Mouse (Mus musculus) forebrain, embryonic 15.5 days (tissue): Measurements from ENCODE around the gene Slc30a5. TPM values are rescaled to one million over a fixed set of nuclear protein-coding genes. Genes with fewer than 3 reads are reported as not detected.
A peak's percentile ranks its signal among the peaks of the same experiment; 100 is the strongest.

ENCODE experiments used
- ATAC-seq: fragments of 200-750 bp; cut with Nextera tagmentation; replicated peaks from 2 replicates; pipeline ENCODE4 v1.8.0; 2017; ENCODE audit warnings: mild to moderate bottlenecking, moderate TSS enrichment, moderate library complexity
- H3K27ac ChIP-seq: fragments of 300-500 bp; sonication (generic); replicated peaks from 2 replicates; pipeline ENCODE4 v1.5.1; 2015; ENCODE audit warnings: mild to moderate bottlenecking, inconsistent platforms
- H3K27me3 ChIP-seq: fragments of 300-500 bp; sonication (generic); 2 replicates; pipeline ENCODE4 v1.6.1; 2015; ENCODE audit warnings: inconsistent platforms
- H3K36me3 ChIP-seq: fragments of 300-500 bp; sonication (generic); 2 replicates; pipeline ENCODE4 v1.6.1; 2015; ENCODE audit warnings: mild to moderate bottlenecking, inconsistent platforms
- H3K4me1 ChIP-seq: fragments of 300-500 bp; sonication (generic); 2 replicates; pipeline ENCODE4 v1.6.1; 2015; ENCODE audit warnings: inconsistent platforms
- H3K4me2 ChIP-seq: fragments of 300-500 bp; sonication (generic); replicated peaks from 2 replicates; pipeline ENCODE4 v1.6.1; 2015; ENCODE audit warnings: mild to moderate bottlenecking, inconsistent platforms
- H3K4me3 ChIP-seq: fragments of 300-500 bp; sonication (generic); 2 replicates; pipeline ENCODE4 v1.5.1; 2015; ENCODE audit warnings: mild to moderate bottlenecking, inconsistent platforms
- H3K9ac ChIP-seq: fragments of 300-500 bp; sonication (generic); replicated peaks from 2 replicates; pipeline ENCODE4 v1.6.1; 2015; ENCODE audit warnings: mild to moderate bottlenecking, inconsistent platforms
- H3K9me3 ChIP-seq: fragments of 300-500 bp; sonication (generic); 2 replicates; pipeline ENCODE4 v1.6.1; 2016; ENCODE audit warnings: inconsistent platforms
- WGBS: fragments of 180-500 bp; shearing (Covaris S2); methylation state at CpG from one replicate; pipeline ENCODE4 v1.1.7; 2015; ENCODE audit warnings: mixed read lengths; 5-methylcytosine and 5-hydroxymethylcytosine counted together
- polyA plus RNA-seq: library from polyadenylated mRNA; unstranded; fragments of >200 nt; fragmentation: Nextera tagmentation; extraction: Ambion mirVana; gene quantifications from 2 replicates; pipeline ENCODE4 v1.2.1, GENCODE M21; 2015

Gene Slc30a5
- polyA plus RNA-seq, result 36.3 and 36.6 TPM in 2 replicates

- H3K9ac ChIP-seq, result peak within 1 kb of the TSS; percentile 99
- H3K4me3 ChIP-seq, result peak within 1 kb of the TSS; percentile 84
- under 1% methylated on average over 88 of the region's 94 CpGs for WGBS
- H3K9me3 ChIP-seq, result no peaks in the 10 kb centered on the region
- peak within 1 kb of the TSS; percentile 92 for H3K27ac ChIP-seq
- H3K27me3 ChIP-seq, result no peaks in the 10 kb centered on the region
- H3K4me2 ChIP-seq, result peak within 1 kb of the TSS; percentile 89
- peak; percentile 98 for ATAC-seq
- peaks cover 23% of the 10 kb centered on the region for H3K4me1 ChIP-seq
- H3K36me3 ChIP-seq, result peaks cover under 1% of the 10 kb centered on the region; the same call in 1 of the 2 replicates
These were observed at the start of gene Slc30a5 for GRCm38 (mm10) chr13:100832741-100833639. Gene Slc30a5 (minus strand): TSS chr13:100833427.

- WGBS, result 91% methylated on average over 2 of the region's 2 CpGs
These were observed 48.7 kb upstream of the Slc30a5 start for GRCm38 (mm10) chr13:100881944-100882343.

DNA sequence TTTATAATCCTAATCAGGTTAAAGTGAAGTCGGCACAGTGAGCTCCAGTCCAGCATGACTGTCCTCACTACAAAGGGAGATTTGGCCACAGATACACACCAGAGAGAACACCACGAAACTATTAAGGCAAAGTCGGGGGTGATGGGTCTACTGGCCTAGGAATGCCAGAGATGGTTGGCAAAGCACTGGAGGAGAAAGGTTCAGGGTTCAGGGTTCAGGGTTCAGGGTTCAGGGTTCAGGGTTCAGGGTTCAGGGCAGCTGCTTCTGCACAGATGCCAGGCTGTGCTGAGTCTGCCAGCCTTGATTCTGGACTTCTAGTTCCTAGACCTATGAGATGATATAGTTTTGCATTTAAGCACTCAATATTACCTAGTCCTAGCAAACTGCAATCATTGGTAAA, 46.6 kb upstream of the Slc30a5 start:
- WGBS, result 79% methylated on average over 3 of the region's 3 CpGs
- Histone ChIP-seq H3K27me3 (no peaks in the 10 kb centered on the region), H3K4me2 (no peak overlapping the region), H3K4me1 (peaks cover 6% of the 10 kb centered on the region), H3K4me3 (no peak overlapping the region), H3K36me3 (no peaks in the 10 kb centered on the region), H3K9ac (no peak overlapping the region), H3K27ac (no peak overlapping the region), H3K9me3 (no peaks in the 10 kb centered on the region)
- ATAC-seq, result no peak

More at GRCm38 (mm10) chr13:100881944-100882343, 48.7 kb upstream of the Slc30a5 start:
- H3K4me2 ChIP-seq, result no peak overlapping the region
- H3K36me3 ChIP-seq, result no peaks in the 10 kb centered on the region
- no peaks in the 10 kb centered on the region for H3K27me3 ChIP-seq
- no peak for ATAC-seq
- H3K27ac ChIP-seq, result no peak overlapping the region
- H3K4me3 ChIP-seq, result no peak overlapping the region
- H3K4me1 ChIP-seq, result no peaks in the 10 kb centered on the region
- H3K9me3 ChIP-seq, result no peaks in the 10 kb centered on the region
- no peak overlapping the region for H3K9ac ChIP-seq

DNA sequence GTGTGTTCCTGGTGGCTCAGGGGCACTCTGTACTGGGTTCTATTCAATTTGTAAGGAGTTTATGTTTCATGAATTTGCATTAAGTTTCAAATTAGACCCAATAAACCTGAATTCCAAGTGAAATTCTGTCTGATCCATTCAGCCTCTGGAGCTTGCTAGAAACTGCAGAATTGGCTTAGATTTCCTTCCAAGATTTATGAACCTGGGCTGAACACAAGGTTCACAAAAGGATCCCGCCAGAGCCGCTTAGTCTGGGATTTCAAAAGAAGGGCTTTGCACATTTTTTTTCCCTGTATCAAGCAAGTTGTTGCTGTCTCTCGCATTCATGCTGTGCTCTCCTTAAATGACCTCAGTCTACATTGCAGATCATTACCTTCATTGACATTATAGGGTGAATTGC, 46.1 kb upstream of the Slc30a5 start:
- Histone ChIP-seq H3K27me3 (no peaks in the 10 kb centered on the region), H3K27ac (no peak overlapping the region), H3K4me2 (no peak overlapping the region), H3K4me1 (peaks cover 10% of the 10 kb centered on the region), H3K9ac (no peak overlapping the region), H3K36me3 (no peaks in the 10 kb centered on the region), H3K4me3 (no peak overlapping the region), H3K9me3 (no peaks in the 10 kb centered on the region)
- 43% methylated on average over 3 of the region's 3 CpGs for WGBS
- ATAC-seq, result no peak

- Histone ChIP-seq H3K36me3 (no peaks in the 10 kb centered on the region), H3K4me1 (peaks cover 10% of the 10 kb centered on the region), H3K27me3 (no peaks in the 10 kb centered on the region), H3K9me3 (no peaks in the 10 kb centered on the region), H3K9ac (no peak overlapping the region), H3K4me2 (no peak overlapping the region), H3K4me3 (no peak overlapping the region), H3K27ac (no peak overlapping the region)
- no peak for ATAC-seq
- 83% methylated on average over 3 of the region's 3 CpGs for WGBS
These were observed 45.0 kb upstream of the Slc30a5 start for GRCm38 (mm10) chr13:100878264-100878663.

- no peak for ATAC-seq
- Histone ChIP-seq H3K36me3 (no peaks in the 10 kb centered on the region), H3K9ac (no peak overlapping the region), H3K4me1 (peaks cover 10% of the 10 kb centered on the region), H3K9me3 (no peaks in the 10 kb centered on the region), H3K27me3 (no peaks in the 10 kb centered on the region), H3K4me2 (no peak overlapping the region), H3K4me3 (no peak overlapping the region), H3K27ac (no peak overlapping the region)
- WGBS, result 100% methylated on average over 3 of the region's 3 CpGs
These were observed 44.5 kb upstream of the Slc30a5 start for GRCm38 (mm10) chr13:100877703-100878102.

DNA sequence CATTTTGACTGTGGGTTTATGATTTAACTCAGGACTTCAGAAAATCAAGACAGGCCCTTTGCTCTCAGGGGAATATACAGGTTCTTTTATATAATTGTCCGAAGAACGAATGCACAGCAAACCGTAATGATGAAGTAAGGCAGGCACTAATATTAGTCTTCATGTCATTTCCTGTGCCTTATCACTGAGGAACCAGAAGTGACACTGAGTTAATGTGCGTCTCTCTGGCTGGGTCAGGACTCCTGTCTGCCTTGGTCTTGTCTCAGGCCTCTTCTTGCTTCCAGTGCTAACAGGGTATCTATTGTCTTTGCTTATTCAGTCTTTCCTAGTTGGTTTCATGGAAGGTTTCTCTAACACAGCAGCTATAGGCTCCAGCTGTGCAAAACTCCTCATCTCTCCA, 41.9 kb upstream of the Slc30a5 start:
- WGBS, result 53% methylated on average over 4 of the region's 4 CpGs

GRCm38 (mm10) chr13:100874588-100874987, 41.4 kb upstream of the Slc30a5 start:
- H3K4me3 ChIP-seq, result no peak overlapping the region
- H3K36me3 ChIP-seq, result no peaks in the 10 kb centered on the region
- no peak overlapping the region for H3K4me2 ChIP-seq
- H3K27me3 ChIP-seq, result no peaks in the 10 kb centered on the region
- peaks cover 18% of the 10 kb centered on the region for H3K4me1 ChIP-seq
- peak overlapping the region; percentile 66 for H3K27ac ChIP-seq
- WGBS, result 16% methylated on average over 3 of the region's 3 CpGs
- peak; percentile 64 for ATAC-seq
- no peak overlapping the region for H3K9ac ChIP-seq
- no peaks in the 10 kb centered on the region for H3K9me3 ChIP-seq

More for the DNA sequence above, 41.9 kb upstream of the Slc30a5 start:
- no peak overlapping the region for H3K9ac ChIP-seq
- peak overlapping the region; percentile 66 for H3K27ac ChIP-seq
- no peak overlapping the region for H3K4me2 ChIP-seq
- ATAC-seq, result no peak
- H3K4me1 ChIP-seq, result peaks cover 18% of the 10 kb centered on the region
- H3K27me3 ChIP-seq, result no peaks in the 10 kb centered on the region
- no peak overlapping the region for H3K4me3 ChIP-seq
- no peaks in the 10 kb centered on the region for H3K9me3 ChIP-seq
- H3K36me3 ChIP-seq, result no peaks in the 10 kb centered on the region

DNA sequence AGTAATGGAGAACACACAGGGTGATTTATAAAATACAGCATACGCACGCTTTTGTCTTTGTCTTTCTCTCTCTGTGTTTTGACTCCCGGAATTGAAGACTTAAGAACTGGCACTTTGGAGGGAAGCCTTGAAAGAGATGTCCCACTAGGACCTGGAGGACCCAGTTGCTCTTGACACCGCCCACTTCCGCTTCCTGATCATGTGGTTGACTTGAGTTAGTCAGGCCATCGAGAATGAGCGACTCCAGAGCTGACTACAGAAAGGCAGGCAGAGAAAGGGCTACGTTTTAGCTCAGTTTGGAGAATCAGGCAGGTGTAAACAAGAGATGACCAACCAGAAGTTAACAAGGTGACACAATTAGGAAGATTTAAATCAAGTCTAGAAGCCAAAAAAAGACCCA, 40.3 kb upstream of the Slc30a5 start:
- no peaks in the 10 kb centered on the region for H3K9me3 ChIP-seq
- H3K36me3 ChIP-seq, result no peaks in the 10 kb centered on the region
- H3K4me1 ChIP-seq, result peaks cover 18% of the 10 kb centered on the region
- no peak overlapping the region for H3K27ac ChIP-seq
- no peak for ATAC-seq
- no peak overlapping the region for H3K4me3 ChIP-seq
- H3K4me2 ChIP-seq, result no peak overlapping the region
- no peak overlapping the region for H3K9ac ChIP-seq
- 76% methylated on average over 8 of the region's 8 CpGs for WGBS
- no peaks in the 10 kb centered on the region for H3K27me3 ChIP-seq

- Histone ChIP-seq H3K27ac (peak overlapping the region; percentile 49; the same call in 1 of the 2 replicates), H3K4me3 (no peak overlapping the region), H3K4me1 (peaks cover 18% of the 10 kb centered on the region), H3K9ac (no peak overlapping the region), H3K27me3 (no peaks in the 10 kb centered on the region), H3K9me3 (no peaks in the 10 kb centered on the region), H3K36me3 (no peaks in the 10 kb centered on the region), H3K4me2 (no peak overlapping the region)
- 11% methylated on average over 11 of the region's 11 CpGs for WGBS
- peak; percentile 59; the same call in 1 of the 2 replicates for ATAC-seq
These were observed 38.4 kb upstream of the Slc30a5 start for GRCm38 (mm10) chr13:100871445-100872171.

DNA sequence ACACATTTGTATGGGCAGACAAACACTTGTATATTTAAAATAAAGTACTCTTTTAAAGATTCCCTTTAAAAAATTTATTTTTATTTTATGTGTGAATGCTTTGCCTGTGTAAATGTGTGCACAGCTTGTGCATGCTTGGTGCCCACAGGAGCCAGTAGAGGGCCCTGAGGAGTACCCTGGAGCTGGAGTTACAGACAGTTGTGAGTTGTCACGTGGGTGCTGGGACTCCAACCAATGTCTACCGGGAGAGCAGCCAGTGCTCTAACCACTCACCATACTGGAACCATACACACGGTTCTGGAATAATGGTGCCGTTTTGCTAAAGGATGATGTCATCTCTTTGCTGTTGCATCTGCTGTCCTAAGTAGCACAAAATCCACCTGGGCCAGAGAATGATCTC, 36.6 kb upstream of the Slc30a5 start:
- Histone ChIP-seq H3K27ac (no peak overlapping the region), H3K4me2 (no peak overlapping the region), H3K4me1 (peaks cover 13% of the 10 kb centered on the region), H3K9me3 (no peaks in the 10 kb centered on the region), H3K36me3 (no peaks in the 10 kb centered on the region), H3K4me3 (no peak overlapping the region), H3K9ac (no peak overlapping the region), H3K27me3 (no peaks in the 10 kb centered on the region)
- ATAC-seq, result no peak
- WGBS, result 67% methylated on average over 4 of the region's 4 CpGs

DNA sequence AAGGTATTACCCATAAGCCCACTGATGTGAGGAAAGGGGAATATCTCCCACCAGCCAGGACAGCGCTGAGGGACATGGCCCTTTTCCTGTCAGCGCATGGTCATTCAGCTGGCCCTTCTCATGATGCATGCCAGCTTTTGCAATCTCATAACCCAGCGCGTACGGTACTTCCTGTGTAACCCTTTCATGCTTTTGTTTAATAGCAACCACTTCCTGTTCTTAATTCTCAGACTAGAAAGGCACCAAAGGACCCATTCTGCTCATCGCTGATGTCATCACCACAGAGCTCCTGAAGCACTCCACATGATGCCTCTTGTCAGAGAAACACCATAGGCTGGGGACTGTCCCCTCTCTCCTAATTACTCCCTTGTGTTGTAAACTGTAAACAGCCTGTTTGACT, 33.1 kb upstream of the Slc30a5 start:
- H3K4me2 ChIP-seq, result no peak overlapping the region
- ATAC-seq, result no peak

More for the DNA sequence above, 33.1 kb upstream of the Slc30a5 start:
- Histone ChIP-seq H3K27ac (no peak overlapping the region), H3K4me3 (no peak overlapping the region), H3K9me3 (no peaks in the 10 kb centered on the region), H3K9ac (no peak overlapping the region), H3K27me3 (no peaks in the 10 kb centered on the region), H3K4me1 (peaks cover 1% of the 10 kb centered on the region), H3K36me3 (no peaks in the 10 kb centered on the region)
- WGBS, result 87% methylated on average over 6 of the region's 6 CpGs
